Mouse (Mus musculus): ENCODE data around the gene Slc8a2.

DNA sequence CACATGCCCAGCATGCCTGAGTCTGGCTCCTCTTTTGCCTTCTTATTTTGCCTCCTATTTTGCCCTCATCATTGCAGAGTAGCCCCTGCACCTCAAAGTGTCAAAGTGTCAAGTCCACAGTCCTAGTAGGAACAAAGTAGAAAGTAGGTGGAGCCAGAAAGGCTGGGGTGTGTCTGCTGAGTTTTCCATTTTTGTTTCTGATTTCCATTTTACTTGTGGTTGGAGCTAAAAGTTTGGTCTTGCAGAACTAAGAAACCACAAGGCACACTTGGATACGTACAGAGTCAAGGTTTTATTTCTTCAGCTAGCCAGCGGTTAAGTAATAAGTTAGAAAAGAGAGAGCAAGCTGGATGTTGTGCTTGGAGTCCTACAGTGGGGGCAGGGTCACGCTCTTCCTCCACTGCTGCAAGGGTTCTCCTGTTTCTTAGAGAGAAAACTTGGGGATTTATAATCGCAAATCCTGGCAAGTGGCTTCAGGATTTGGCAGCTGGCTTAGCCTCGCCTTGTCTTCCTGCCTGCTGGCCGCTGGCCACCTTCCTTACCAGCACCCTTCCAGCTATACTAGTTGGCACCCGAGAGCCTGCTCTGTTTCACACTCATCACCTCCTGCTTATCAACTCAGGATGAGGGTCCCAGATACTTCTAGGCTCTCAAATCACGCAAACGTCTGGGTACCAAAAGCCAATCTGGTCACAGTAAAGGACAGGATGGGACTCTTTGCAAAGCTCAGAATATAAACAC, 25.7 kb downstream of the Slc8a2 start:
- no peak for TF ChIP-seq POLR2A (IDR thresholded peaks at IDR 0.05; ENCODE audit: insufficient read length, low read depth)
- TF ChIP-seq USF1 (IDR thresholded peaks at IDR 0.05; ENCODE audit: low read depth), result no peak
- no peak for TF ChIP-seq SRF (IDR thresholded peaks at IDR 0.05; ENCODE audit: control insufficient read depth, insufficient read length, low read depth)
- TF ChIP-seq POLR2AphosphoS2 (IDR thresholded peaks at IDR 0.05; ENCODE audit: insufficient read length, low read depth), result no peak
- TF ChIP-seq MYOD1 (IDR thresholded peaks at IDR 0.05; ENCODE audit: control insufficient read depth in 1 of 3, insufficient read length in 2 of 3, low read depth in 2 of 3), result no peak
- no peak for TF ChIP-seq CEBPB (IDR thresholded peaks at IDR 0.05; ENCODE audit: insufficient read depth, poor library complexity, severe bottlenecking)
- no peak for TF ChIP-seq E2F4 (IDR thresholded peaks at IDR 0.05; ENCODE audit: insufficient read depth)

Data from myocyte (in vitro differentiated cells).